Mouse (Mus musculus) heart, postnatal 4 days (tissue): ENCODE data around the gene Shank2. TPM values are rescaled to one million over a fixed set of nuclear protein-coding genes. Genes with fewer than 3 reads are reported as not detected.

Source experiments
- DNase-seq: peaks from one replicate; pipeline ENCODE4 v3.0.0; 2021
- total RNA-seq, 2 experiments: library from RNA; stranded (reverse); gene quantifications; 2 replicates each; pipeline ENCODE4 v1.2.3; 2021

The Shank2 gene
- total RNA-seq, 2 experiments from 2014 or later = 0.88 to 0.97 TPM

DNA sequence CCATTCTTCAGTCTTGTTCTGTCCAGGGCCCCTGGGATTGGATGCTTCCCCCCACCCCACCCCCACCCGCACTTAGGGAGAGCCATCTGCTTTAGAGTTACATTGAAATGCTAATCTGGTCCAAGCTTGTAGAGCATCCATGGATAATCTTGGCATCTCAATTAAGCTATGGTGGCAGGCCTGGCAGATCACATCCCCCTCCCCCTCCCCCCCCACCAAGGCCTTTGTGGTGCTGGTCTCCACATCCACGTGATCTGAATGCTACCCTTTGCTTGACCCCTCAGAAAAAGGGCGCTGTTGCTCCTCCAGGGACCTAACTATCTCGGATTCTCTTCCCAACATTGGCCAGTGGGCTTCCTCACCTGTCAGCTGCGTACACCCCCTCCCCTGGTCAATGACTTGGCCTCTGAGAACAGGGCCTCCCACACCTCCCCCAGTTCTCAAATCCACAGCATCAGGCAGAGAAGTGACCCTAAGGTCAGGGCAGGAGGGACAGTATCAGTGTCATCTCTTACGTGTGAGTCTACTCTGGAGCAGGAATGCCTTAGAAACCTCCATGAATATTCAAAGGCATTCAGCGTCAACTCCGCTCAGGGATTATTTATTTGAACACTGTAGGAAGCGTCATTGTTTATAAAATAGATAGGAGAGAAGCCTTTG lies 104.8 kb downstream of the Shank2 start:
- DNase-seq = no peak

GRCm38 (mm10) chr7:144108141-144108540 lies 106.4 kb downstream of the Shank2 start:
- no peak for DNase-seq

DNA sequence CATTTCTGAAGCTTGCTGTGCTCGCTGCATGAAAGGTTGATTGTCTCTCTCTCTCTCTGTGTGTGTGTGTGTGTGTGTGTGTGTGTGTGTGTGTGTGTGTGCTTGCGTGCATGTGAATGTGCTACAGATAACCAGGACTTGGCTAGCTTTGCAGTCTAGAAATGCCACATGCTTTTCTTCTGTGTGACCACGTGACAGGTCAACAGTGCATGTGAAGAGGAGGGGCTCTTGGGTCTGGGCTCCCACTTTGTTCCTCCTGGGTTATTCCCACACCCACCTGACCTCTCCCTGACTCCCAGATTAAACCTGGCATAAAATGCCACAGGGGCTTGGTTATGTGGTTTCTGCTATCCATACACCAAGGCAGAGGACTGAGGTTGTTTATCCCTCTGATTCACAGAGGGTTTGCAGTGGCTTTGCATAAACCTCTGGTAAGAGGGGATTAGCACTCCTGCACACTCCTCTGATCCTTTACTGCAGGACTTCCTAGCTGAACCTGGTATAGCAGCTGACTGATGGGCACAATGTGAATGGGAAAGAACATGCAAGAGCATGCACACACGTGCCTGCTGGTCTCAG lies 109.4 kb downstream of the Shank2 start:
- peak; percentile 10 for DNase-seq

- no peak for DNase-seq
Measured at GRCm38 (mm10) chr7:144111981-144112380, 110.3 kb downstream of the Shank2 start.

GRCm38 (mm10) chr7:144114230-144114629 lies 112.5 kb downstream of the Shank2 start:
- no peak for DNase-seq

GRCm38 (mm10) chr7:144119562-144119961 lies 117.8 kb downstream of the Shank2 start:
- no peak for DNase-seq

DNA sequence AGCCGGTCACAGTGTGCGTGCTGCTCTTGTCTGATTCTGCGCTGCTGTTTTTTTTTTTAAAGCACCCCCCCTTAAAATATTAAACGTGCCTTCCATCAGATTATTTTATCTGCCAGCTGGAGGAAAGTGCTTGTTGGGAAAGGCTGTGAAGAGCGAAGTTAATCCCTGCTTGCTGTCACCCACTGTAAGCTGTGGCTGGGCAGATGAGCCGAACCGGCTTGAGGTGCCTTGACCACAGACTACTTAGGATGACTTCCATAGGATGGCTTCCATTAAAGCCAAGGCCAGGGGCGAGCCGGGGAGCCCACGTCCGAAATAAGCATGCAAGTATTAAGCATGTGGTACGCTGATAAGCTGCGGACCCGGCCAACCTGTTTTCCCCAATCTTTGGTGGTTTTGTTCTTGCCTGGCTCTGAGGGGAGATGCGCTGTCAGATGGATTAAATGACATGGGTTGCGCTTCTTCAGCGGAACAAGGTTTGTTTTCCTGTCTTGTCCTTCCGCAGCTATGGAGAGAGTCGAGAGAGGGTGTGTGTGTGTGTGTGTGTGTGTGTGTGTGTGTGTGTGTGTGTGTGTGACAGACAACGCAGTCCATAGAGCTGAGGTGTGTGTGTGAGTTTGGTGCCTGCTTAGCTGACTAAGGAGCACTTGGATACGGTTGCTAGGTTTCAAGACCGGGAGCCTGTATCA lies 131.1 kb downstream of the Shank2 start:
- DNase-seq = no peak

DNA sequence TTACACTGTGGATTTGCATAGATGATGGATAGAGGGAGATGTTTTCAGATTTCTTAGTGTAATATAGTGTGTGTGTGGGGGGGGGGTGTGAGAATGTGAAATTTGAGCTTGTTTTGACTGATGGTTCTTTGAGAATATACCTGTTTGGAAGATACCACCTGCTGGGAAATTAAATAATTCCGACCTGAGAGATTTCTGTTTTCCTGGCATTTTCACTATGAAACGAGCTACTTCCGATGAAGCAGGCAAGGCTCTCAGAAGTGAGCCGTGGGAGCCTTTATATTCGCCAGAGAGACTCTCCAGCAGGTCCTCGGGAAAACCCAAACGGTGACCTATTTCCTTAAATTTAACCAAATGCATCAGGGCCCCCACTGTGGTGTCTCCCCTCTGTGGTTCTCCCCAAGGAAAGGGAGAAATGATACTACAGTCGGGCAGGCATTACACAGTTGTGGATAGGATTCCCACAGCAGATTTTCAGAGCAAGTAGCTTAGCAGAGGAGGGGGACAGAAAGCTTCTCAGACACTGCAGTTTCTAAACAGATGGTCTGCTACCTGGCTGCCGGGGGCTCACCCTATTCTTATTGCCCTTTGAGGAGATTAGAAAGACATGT lies 131.8 kb downstream of the Shank2 start:
- no peak for DNase-seq

GRCm38 (mm10) chr7:144134699-144135098 lies 133.0 kb downstream of the Shank2 start:
- DNase-seq = no peak

GRCm38 (mm10) chr7:144137827-144138226 lies 136.1 kb downstream of the Shank2 start:
- no peak for DNase-seq

DNA sequence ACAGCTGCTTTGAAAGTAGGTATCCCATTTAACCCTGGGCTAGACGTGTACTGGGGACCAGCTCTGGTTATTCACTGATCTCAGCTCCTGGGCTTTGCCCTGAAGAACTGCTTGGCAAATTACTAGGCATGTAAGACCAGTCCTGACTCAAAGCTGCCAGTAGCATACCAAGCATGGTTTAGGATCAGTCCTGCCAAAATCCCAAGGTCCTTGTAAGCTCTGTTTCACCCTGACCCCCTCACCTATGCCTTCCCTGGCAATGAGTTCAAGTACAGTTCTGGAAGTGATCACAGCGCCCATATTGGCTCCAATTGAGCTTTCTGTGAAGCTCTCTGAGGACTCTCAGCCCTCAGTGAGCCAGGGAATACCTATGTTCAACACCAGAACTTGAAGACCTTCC lies 136.7 kb downstream of the Shank2 start:
- no peak for DNase-seq

GRCm38 (mm10) chr7:144139691-144140090 lies 138.0 kb downstream of the Shank2 start:
- no peak for DNase-seq

- no peak for DNase-seq
Measured at GRCm38 (mm10) chr7:144140470-144140869, 138.7 kb downstream of the Shank2 start.

DNA sequence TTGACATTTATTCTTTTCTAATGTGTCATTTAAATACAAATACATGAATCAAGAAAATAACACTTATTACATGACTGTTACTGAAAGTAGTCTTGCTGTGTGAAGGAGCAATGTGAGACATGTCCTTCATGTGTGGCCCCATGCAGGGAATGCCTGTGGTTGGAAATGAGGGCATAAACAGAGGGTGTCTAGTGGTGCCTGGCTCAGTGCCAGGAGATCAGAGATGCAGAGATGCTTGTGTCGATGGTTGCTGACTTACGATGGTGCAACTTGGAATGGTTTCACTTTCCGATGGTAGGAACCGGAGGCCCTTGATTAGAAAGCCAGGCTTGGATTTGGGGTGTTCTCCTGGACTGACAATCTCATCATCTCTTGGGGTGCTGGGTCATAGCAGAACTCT lies 140.3 kb downstream of the Shank2 start:
- no peak for DNase-seq

DNA sequence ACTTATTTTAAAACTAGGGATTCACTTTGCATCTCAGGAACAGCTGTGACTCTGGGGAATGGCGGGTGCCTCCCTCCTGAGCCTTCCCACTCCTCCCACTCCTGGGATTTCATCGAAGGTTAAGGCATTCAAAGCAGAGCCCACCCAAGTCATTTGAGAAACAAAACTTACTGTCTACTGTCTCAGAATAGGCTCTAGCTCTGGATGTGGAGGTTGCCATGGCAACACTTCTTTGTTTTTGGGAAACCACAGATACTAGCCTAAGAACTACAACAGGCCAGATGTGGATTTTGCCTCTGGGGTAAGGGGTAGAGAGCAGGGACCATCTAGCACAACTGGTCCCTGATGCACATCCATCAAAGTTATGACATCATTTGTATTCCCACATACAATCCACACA lies 142.2 kb downstream of the Shank2 start:
- no peak for DNase-seq

- DNase-seq = no peak
Measured at GRCm38 (mm10) chr7:144148111-144148510, 146.4 kb downstream of the Shank2 start.

GRCm38 (mm10) chr7:144153124-144153523 lies 151.4 kb downstream of the Shank2 start:
- no peak for DNase-seq

GRCm38 (mm10) chr7:144153682-144154081 lies 152.0 kb downstream of the Shank2 start:
- no peak for DNase-seq

- DNase-seq = no peak
Measured at GRCm38 (mm10) chr7:144157936-144158335, 156.2 kb downstream of the Shank2 start.

- no peak for DNase-seq
Measured at GRCm38 (mm10) chr7:144159556-144159955, 157.8 kb downstream of the Shank2 start.

GRCm38 (mm10) chr7:144160066-144160465 lies 158.3 kb downstream of the Shank2 start:
- DNase-seq = no peak

- no peak for DNase-seq
Measured at GRCm38 (mm10) chr7:144160646-144161249, 159.0 kb downstream of the Shank2 start.

GRCm38 (mm10) chr7:144170272-144170671 lies 168.5 kb downstream of the Shank2 start:
- DNase-seq = peak; percentile 22
